Mouse (Mus musculus) cerebellum, adult 9-11 months (tissue): ENCODE data around the gene Gbp7.

ENCODE experiments used
- DNase-seq: peaks from one replicate; pipeline ENCODE4 v3.0.0; 2022

Gene Gbp7

DNA sequence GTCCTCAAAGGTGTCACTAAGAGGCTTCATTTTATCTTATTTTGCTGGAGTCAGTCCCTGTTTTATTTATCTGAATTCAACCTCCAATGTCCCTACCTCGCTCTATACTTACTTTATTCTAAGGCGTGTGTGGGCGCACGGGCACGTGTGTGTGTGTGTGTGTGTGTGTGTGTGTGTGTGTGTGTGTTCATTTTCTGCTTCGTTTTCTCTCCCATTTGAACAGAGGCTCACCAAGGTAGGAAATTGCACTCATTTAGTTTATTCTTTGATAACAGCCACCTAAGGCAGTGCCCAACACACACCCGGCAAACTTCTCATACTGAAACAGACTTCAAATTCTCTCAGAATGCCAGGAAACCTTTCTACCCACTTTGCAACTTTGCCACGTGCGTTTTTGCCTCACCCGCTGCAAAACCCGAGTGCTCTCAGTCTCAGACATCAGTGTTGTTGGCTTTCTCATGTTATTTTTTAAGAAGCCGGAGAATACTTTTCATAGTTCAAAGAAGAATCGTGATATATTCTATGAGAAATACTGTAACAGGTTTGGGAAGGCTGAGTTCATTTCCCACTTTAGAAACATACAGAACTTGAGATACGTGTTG, 31.0 kb downstream of the Gbp7 start:
- no peak for DNase-seq

DNA sequence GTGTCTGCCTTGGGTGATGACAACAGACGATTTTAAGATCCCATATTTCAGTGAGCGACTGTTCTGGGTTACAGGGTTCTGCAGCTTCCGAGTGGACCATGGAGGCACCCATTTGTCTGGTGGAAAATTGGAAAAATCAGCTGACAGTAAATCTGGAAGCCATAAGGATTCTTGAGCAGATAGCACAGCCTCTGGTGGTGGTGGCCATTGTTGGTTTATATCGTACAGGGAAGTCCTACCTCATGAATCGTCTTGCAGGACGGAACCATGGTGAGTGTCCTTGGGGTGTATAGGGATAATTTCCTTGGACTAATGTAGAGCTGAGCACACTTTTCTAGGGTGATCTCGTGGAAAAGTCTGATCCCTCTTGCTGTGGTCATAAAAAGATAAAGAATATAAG, 31.5 kb downstream of the Gbp7 start:
- DNase-seq: no peak

DNA sequence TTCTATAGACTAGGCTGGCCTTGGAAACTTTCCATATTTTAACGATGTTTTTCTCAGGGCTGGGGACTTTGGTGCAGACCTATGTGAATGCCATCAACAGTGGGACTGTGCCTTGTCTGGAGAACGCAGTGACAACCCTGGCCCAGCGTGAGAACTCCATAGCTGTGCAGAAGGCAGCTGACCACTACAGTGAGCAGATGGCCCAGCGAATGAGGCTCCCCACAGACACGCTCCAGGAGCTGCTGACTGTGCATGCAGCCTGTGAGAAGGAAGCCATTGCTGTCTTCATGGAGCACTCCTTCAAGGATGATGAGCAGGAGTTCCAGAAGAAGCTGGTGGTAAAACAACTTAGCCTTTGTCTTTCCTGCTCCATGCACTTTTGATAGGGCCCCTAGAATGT, 37.3 kb downstream of the Gbp7 start:
- DNase-seq: peak; percentile 34

- DNase-seq: no peak
Observed at GRCm38 (mm10) chr3:142570738-142571137, 40.6 kb downstream of the Gbp7 start.

DNA sequence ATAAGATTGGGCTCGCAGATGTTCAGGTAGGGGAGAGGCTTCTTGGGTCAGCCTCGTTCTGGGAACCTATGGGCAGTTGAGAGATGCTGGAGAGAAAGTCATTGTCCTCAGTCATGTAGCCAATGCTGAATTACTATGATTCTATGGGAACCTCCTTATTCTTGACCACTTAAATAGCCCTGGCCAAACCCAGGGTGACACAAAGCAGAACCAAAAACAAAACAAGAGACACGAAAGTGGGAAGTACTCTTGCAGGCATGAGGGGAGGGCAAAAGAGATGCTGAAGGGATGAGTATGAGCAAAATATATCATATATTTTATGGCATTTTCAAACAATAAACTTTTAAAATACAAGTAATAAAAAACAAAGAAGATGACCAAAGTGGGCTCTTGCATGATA, 47.0 kb downstream of the Gbp7 start:
- DNase-seq: no peak

DNA sequence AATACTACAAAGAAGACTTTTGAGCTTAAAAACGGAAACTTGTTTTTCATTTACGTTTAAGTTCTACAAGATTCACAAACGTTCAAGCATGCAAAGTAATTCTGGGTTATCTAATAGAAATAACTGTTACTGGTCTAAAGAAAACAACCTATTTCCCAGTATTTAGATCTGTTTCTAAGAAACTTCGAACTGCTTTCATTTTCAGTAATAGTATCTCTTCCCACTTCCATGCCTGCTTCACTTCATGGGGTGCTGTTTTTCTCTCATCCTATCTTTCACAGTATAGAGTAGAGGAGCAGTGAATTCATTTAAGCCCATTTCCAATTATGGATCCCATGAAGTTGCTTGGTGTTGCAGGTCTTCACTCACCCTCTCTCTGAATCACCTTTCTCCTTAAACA, 48.2 kb downstream of the Gbp7 start:
- DNase-seq: no peak

DNA sequence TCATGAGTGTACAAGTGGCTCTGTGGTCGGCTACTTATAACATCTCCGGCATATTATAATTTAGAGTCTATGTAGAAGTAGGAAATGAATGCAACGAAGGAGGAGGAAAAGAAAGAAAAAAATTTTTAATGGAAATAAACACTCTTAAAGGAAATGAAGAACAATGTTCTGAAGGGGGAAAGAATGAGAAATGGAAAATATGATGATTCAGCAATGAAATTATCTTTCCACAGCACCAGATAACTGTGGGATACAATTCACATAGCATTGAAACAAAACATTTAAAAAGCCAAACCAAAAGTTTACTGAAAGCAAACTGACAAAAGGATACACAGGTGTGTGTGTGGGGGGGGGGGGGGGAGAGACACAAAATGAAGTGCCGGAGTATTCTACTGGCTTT, 52.9 kb downstream of the Gbp7 start:
- no peak for DNase-seq

DNA sequence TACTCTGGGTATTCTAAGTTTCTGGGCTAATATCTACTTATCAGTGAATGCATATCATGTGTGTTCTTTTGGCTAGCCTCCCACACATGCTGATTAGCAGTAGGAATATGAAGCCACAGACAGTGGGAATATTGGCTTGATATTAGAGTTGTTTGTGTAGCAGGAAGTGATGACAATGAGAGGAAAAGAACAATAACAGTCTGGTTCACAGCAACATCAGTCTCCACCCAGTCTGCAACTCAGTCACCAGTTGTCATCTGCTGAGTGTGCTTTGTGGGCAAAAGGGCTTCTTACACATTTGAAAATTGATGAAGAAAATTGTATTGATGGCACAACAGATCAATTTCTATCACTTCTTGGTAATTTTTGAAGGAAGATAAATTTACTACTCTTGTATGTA, 57.2 kb downstream of the Gbp7 start:
- no peak for DNase-seq

DNA sequence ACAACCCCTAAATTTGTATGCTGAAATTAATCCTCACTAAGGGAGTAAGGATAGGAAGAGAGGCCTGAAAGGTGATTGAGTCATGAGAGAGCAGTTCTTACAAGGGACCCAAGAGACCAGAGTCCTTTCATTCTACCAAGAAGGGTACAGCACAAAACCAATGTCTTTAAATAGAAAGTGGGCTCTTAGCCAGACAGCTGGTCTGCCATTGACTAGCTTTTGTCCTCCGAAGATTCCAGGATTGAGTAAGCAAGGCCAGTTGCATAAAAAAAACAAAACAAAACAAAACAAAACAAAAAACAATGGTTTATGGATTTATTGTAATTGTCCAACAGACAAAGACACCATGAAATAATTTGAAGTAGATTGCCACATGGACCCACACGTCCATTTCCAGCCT, 58.7 kb downstream of the Gbp7 start:
- no peak for DNase-seq

- DNase-seq: no peak
Observed at GRCm38 (mm10) chr3:142590431-142591067, 60.4 kb downstream of the Gbp7 start.

GRCm38 (mm10) chr3:142594547-142594946, 64.4 kb downstream of the Gbp7 start, which contains the start of gene Gbp2b:
Gene Gbp2b, plus strand, starts transcription at chr3:142594847.
- DNase-seq: no peak

DNA sequence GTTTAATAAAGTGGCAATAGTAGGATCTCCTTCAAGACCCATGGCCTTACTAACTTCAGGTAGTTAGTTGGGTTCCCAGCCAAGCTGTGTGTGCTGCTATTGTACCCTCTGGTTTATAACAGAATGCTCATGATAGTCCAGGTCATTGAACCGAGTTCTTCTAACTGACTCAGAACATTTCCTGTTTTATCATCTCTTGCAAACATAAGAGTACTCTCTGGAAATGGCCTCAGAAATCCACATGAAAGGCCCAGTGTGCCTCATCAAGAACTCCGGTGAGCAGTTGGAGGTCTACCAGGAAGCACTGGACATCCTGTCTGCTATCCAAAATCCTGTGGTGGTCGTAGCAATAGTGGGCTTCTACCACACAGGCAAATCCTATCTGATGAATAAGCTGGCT, 67.8 kb downstream of the Gbp7 start:
- no peak for DNase-seq
